Mouse (Mus musculus) megakaryocyte-erythroid progenitor cell, adult 5-6 weeks (primary cell): ENCODE measurements around the gene Cobll1. TPM values are rescaled to one million over a fixed set of nuclear protein-coding genes. Genes with fewer than 3 reads are reported as not detected.

Experiments used
- ATAC-seq: replicated peaks from 2 replicates; pipeline ENCODE4 v1.8.0; 2016; ENCODE audit warnings: mild to moderate bottlenecking, inconsistent platforms; ENCODE audit not compliant: severe bottlenecking, poor library complexity, low FRiP score, low TSS enrichment
- total RNA-seq, 2 experiments: library from RNA; stranded (forward) in 1 of 2; stranded (reverse) in 1 of 2; fragments of 200-1000, 215-1000 nt in 1 of 2; fragments of >200 nt in 1 of 2; fragmentation: Nextera tagmentation in 1 of 2; gene quantifications; 2 replicates each; pipeline ENCODE4 v1.2.3; 2014 to 2017

The Cobll1 gene
- total RNA-seq, 2 experiments from 2014 or later, result 1.1 to 2.7 TPM

GRCm38 (mm10) chr2:65119076-65119475 lies 120.1 kb downstream of the Cobll1 start:
- no peak for ATAC-seq

- no peak for ATAC-seq
Observed at GRCm38 (mm10) chr2:65117859-65118258, 121.3 kb downstream of the Cobll1 start.

- no peak for ATAC-seq
Observed at GRCm38 (mm10) chr2:65116428-65117125, 122.6 kb downstream of the Cobll1 start.

GRCm38 (mm10) chr2:65113191-65113590 lies 126.0 kb downstream of the Cobll1 start:
- ATAC-seq, result no peak

GRCm38 (mm10) chr2:65104569-65104968 lies 134.6 kb downstream of the Cobll1 start:
- ATAC-seq, result no peak

- no peak for ATAC-seq
Observed at GRCm38 (mm10) chr2:65103801-65104200, 135.4 kb downstream of the Cobll1 start.

GRCm38 (mm10) chr2:65101388-65101787 lies 137.8 kb downstream of the Cobll1 start:
- no peak for ATAC-seq

- ATAC-seq, result no peak
Observed at GRCm38 (mm10) chr2:65100001-65100400, 139.2 kb downstream of the Cobll1 start.

- ATAC-seq, result no peak
Observed at GRCm38 (mm10) chr2:65095571-65095970, 143.6 kb downstream of the Cobll1 start.

GRCm38 (mm10) chr2:65093990-65094389 lies 145.2 kb downstream of the Cobll1 start:
- ATAC-seq, result no peak

GRCm38 (mm10) chr2:65090986-65091385 lies 148.2 kb downstream of the Cobll1 start:
- ATAC-seq, result no peak

GRCm38 (mm10) chr2:65087197-65087596 lies 152.0 kb downstream of the Cobll1 start:
- ATAC-seq, result no peak

- no peak for ATAC-seq
Observed at GRCm38 (mm10) chr2:65083411-65083810, 155.8 kb downstream of the Cobll1 start.

GRCm38 (mm10) chr2:65077544-65077943 lies 161.7 kb downstream of the Cobll1 start:
- no peak for ATAC-seq

- no peak for ATAC-seq
Observed at GRCm38 (mm10) chr2:65075840-65076239, 163.4 kb downstream of the Cobll1 start.

- ATAC-seq, result no peak
Observed at GRCm38 (mm10) chr2:65075431-65075830, 163.8 kb downstream of the Cobll1 start.

GRCm38 (mm10) chr2:65072205-65072604 lies 167.0 kb downstream of the Cobll1 start:
- no peak for ATAC-seq

- ATAC-seq, result no peak
Observed at GRCm38 (mm10) chr2:65053764-65054163, 185.4 kb downstream of the Cobll1 start.

GRCm38 (mm10) chr2:65052191-65053012 lies 186.8 kb downstream of the Cobll1 start:
- ATAC-seq, result no peak

GRCm38 (mm10) chr2:65050776-65051175 lies 188.4 kb downstream of the Cobll1 start:
- ATAC-seq, result no peak
